Mouse (Mus musculus) embryonic stem cell, embryonic (primary cell): ENCODE data around the gene Dok1.

Experiments used
- CTCF ChIA-PET, 4 experiments: fragments of 300-600 bp in 2 of 4; fragments of 350-600 bp in 2 of 4; sonication (Branson Sonifier 250); formaldehyde crosslinking; loops; one replicate each; lab custom pipeline; 2022; ENCODE audit warnings: inconsistent platforms in 2 of 4; lab: Charles Lee
- POLR2A ChIA-PET, 4 experiments: fragments of 300-600 bp in 2 of 4; fragments of 350-600 bp in 2 of 4; sonication (Branson Sonifier 250); formaldehyde crosslinking; loops; one replicate each; lab custom pipeline; 2022; ENCODE audit warnings: antibody characterized with exemption in 4 of 4, inconsistent platforms in 1 of 4; lab: Charles Lee

Gene Dok1

GRCm38 (mm10) chr6:83011255-83011654, 22.0 kb downstream of the Dok1 start:
- ChIA-PET CTCF (interaction anchor here in 2 of 4 experiments (0.6 to 1.0 kb wide), 3 partner anchors 14 to 65 kb away, joined by 3 read pairs; partner anchors contain the start of gene M1ap (in 1 of the 2)), POLR2A (no interaction called here)

- CTCF ChIA-PET: no interaction called here
- POLR2A ChIA-PET: interaction anchor here in 1 of 4 experiments (1.1 kb wide), 1 partner anchor 73 kb away, joined by 3 read pairs; no protein-coding TSS in a partner anchor
Measured at GRCm38 (mm10) chr6:83010010-83010409, 23.3 kb downstream of the Dok1 start.

GRCm38 (mm10) chr6:83008659-83009058, 24.6 kb downstream of the Dok1 start:
- ChIA-PET CTCF (no interaction called here), POLR2A (interaction anchor here in 1 of 4 experiments (1.0 kb wide), 1 partner anchor 22 kb away, joined by 3 read pairs; no protein-coding TSS in a partner anchor)

- CTCF ChIA-PET: interaction anchor here (0.6 to 1.8 kb wide), 4 partner anchors 9 to 31 kb away, joined by 3 to 10 read pairs (median 6); no protein-coding TSS in a partner anchor
- POLR2A ChIA-PET: interaction anchor here in 1 of 4 experiments (0.5 to 1.6 kb wide), 5 partner anchors 17 to 169 kb away, joined by 3 to 4 read pairs (median 3); partner anchors contain the start of genes Dok1 and Loxl3
Measured at GRCm38 (mm10) chr6:83006114-83006513, 27.2 kb downstream of the Dok1 start.

GRCm38 (mm10) chr6:83005444-83006011, 27.7 kb downstream of the Dok1 start:
- CTCF ChIA-PET: interaction anchor here (0.6 to 1.8 kb wide), 11 partner anchors 9 to 260 kb away, joined by 3 to 10 read pairs (median 3); no protein-coding TSS in a partner anchor

GRCm38 (mm10) chr6:83004872-83005271, 28.4 kb downstream of the Dok1 start:
- CTCF ChIA-PET: interaction anchor here (0.5 to 1.8 kb wide), 8 partner anchors 8 to 268 kb away, joined by 3 to 8 read pairs (median 3); no protein-coding TSS in a partner anchor
- POLR2A ChIA-PET: interaction anchor here in 2 of 4 experiments (0.7 to 1.6 kb wide), 8 partner anchors 9 to 231 kb away, joined by 3 to 7 read pairs (median 4); partner anchors contain the start of genes Htra2 (in 2 of the 2), Aup1 (in 1 of the 2), Pcgf1 (in 1 of the 2) and Wbp1 (in 1 of the 2)

More at GRCm38 (mm10) chr6:83005444-83006011, 27.7 kb downstream of the Dok1 start:
- POLR2A ChIA-PET: interaction anchor here in 2 of 4 experiments (0.5 to 1.6 kb wide), 11 partner anchors 9 to 170 kb away, joined by 3 to 7 read pairs (median 4); partner anchors contain the start of genes Htra2 (in 2 of the 2), Aup1 (in 1 of the 2), Dok1 (in 1 of the 2) and Loxl3 (in 1 of the 2)

- POLR2A ChIA-PET: interaction anchor here in 2 of 4 experiments (1.1 to 1.6 kb wide), 8 partner anchors 8 to 231 kb away, joined by 3 to 7 read pairs (median 4); partner anchors contain the start of genes Aup1 (in 1 of the 2), Htra2 (in 1 of the 2), Pcgf1 (in 1 of the 2) and Wbp1 (in 1 of the 2)
- CTCF ChIA-PET: interaction anchor here in 3 of 4 experiments (0.5 to 1.8 kb wide), 3 partner anchors 8 to 267 kb away, joined by 3 to 8 read pairs (median 6); no protein-coding TSS in a partner anchor
Measured at GRCm38 (mm10) chr6:83004309-83004708, 29.0 kb downstream of the Dok1 start.

GRCm38 (mm10) chr6:83003850-83004249, 29.4 kb downstream of the Dok1 start:
- ChIA-PET POLR2A (interaction anchor here in 2 of 4 experiments (1.1 to 1.3 kb wide), 4 partner anchors 11 to 230 kb away, joined by 3 to 4 read pairs (median 3); partner anchors contain the start of gene Wbp1 (in 1 of the 2)), CTCF (no interaction called here)

- POLR2A ChIA-PET: interaction anchor here in 1 of 4 experiments (1.1 kb wide), 1 partner anchor 12 kb away, joined by 3 read pairs; no protein-coding TSS in a partner anchor
- CTCF ChIA-PET: no interaction called here
Measured at GRCm38 (mm10) chr6:83003082-83003481, 30.2 kb downstream of the Dok1 start.

- POLR2A ChIA-PET: interaction anchor here in 2 of 4 experiments (1.0 to 1.1 kb wide), 4 partner anchors 24 to 122 kb away, joined by 3 to 4 read pairs (median 3); partner anchors contain the start of genes Ccdc142 (in 1 of the 2) and Gm42688 (in 1 of the 2)
- CTCF ChIA-PET: interaction anchor here in 2 of 4 experiments (1.0 to 1.5 kb wide), 2 partner anchors 101 to 265 kb away, joined by 4 to 5 read pairs; partner anchors contain the start of genes Ccdc142 (in 1 of the 2) and Gm42688 (in 1 of the 2)
Measured at GRCm38 (mm10) chr6:82999986-83000385, 33.3 kb downstream of the Dok1 start.

- CTCF ChIA-PET: interaction anchor here in 2 of 4 experiments (0.8 to 2.4 kb wide), 8 partner anchors 16 to 167 kb away, joined by 3 to 43 read pairs (median 4); partner anchors contain the start of genes Ccdc142 (in 2 of the 2), Gm42688 (in 2 of the 2), Dctn1 (in 1 of the 2) and Pcgf1 (in 1 of the 2)
- POLR2A ChIA-PET: interaction anchor here in 2 of 4 experiments (1.0 to 2.2 kb wide), 2 partner anchors 103 to 269 kb away, joined by 3 to 13 read pairs; partner anchors contain the start of genes Ccdc142 (in 1 of the 2) and Gm42688 (in 1 of the 2)
Measured at GRCm38 (mm10) chr6:82998326-82998725, 34.9 kb downstream of the Dok1 start.

- ChIA-PET CTCF (interaction anchor here (0.7 to 2.4 kb wide), 29 partner anchors 25 to 282 kb away, joined by 3 to 43 read pairs (median 7); partner anchors contain the start of genes Ccdc142 (in 4 of the 4), Gm42688 (in 4 of the 4), Aup1 (in 2 of the 4) and Dctn1 (in 2 of the 4)), POLR2A (interaction anchor here in 2 of 4 experiments (0.5 to 2.2 kb wide), 8 partner anchors 20 to 280 kb away, joined by 3 to 13 read pairs (median 4); partner anchors contain the start of genes Aup1 (in 1 of the 2), Ccdc142 (in 1 of the 2), Gm42688 (in 1 of the 2) and Wbp1 (in 1 of the 2))
Measured at GRCm38 (mm10) chr6:82997511-82998102, 35.7 kb downstream of the Dok1 start.

- POLR2A ChIA-PET: interaction anchor here (0.5 to 2.2 kb wide), 26 partner anchors 8 to 329 kb away, joined by 3 to 13 read pairs (median 4); partner anchors contain the start of genes Pcgf1 (in 2 of the 4), Wbp1 (in 2 of the 4), Aup1 (in 1 of the 4) and Ccdc142 (in 1 of the 4)
Measured at GRCm38 (mm10) chr6:82996740-82997315, 36.4 kb downstream of the Dok1 start.

GRCm38 (mm10) chr6:82994372-82994771, 38.9 kb downstream of the Dok1 start:
- ChIA-PET CTCF (no interaction called here), POLR2A (interaction anchor here in 1 of 4 experiments (1.0 kb wide), 1 partner anchor 15 kb away, joined by 3 read pairs; no protein-coding TSS in a partner anchor)

More at GRCm38 (mm10) chr6:82996740-82997315, 36.4 kb downstream of the Dok1 start:
- CTCF ChIA-PET: interaction anchor here (0.5 to 2.4 kb wide), 126 partner anchors 8 to 1174 kb away, joined by 3 to 43 read pairs (median 4); partner anchors contain the start of genes Ccdc142 (in 4 of the 4), Gm42688 (in 4 of the 4), Aup1 (in 3 of the 4) and Dctn1 (in 3 of the 4)

GRCm38 (mm10) chr6:82993696-82994095, 39.6 kb downstream of the Dok1 start:
- CTCF ChIA-PET: no interaction called here
- POLR2A ChIA-PET: interaction anchor here in 1 of 4 experiments (1.0 kb wide), 1 partner anchor 14 kb away, joined by 3 read pairs; no protein-coding TSS in a partner anchor

GRCm38 (mm10) chr6:82987411-82987971, 45.8 kb downstream of the Dok1 start:
- POLR2A ChIA-PET: interaction anchor here in 2 of 4 experiments (0.6 to 0.7 kb wide), 2 partner anchors 111 to 233 kb away, joined by 3 read pairs; no protein-coding TSS in a partner anchor
- CTCF ChIA-PET: interaction anchor here in 2 of 4 experiments (0.6 to 0.8 kb wide), 2 partner anchors 9 to 1001 kb away, joined by 3 to 4 read pairs; no protein-coding TSS in a partner anchor
